Mouse (Mus musculus) 416B (cell line): ENCODE results near the gene Mvd.

Experiments used
- DNase-seq: peaks from one replicate; pipeline ENCODE4 v3.0.0; 2011; ENCODE audit warnings: low read depth

Mvd gene

GRCm38 (mm10) chr8:122457171-122457570 lies 13.9 kb upstream of the Mvd start:
- DNase-seq: no peak

- DNase-seq: peak; percentile 49
Measured at GRCm38 (mm10) chr8:122454409-122454808, 11.2 kb upstream of the Mvd start.

- DNase-seq: no peak
Measured at GRCm38 (mm10) chr8:122452154-122452553, 8.9 kb upstream of the Mvd start.

GRCm38 (mm10) chr8:122451161-122451703 lies 8.0 kb upstream of the Mvd start:
- DNase-seq: no peak

- peak; percentile 62 for DNase-seq
Measured at GRCm38 (mm10) chr8:122445203-122445602, 2.0 kb upstream of the Mvd start.

- peak; percentile 90 for DNase-seq
Measured at GRCm38 (mm10) chr8:122444058-122444748, 981 bp upstream of the Mvd start.

GRCm38 (mm10) chr8:122442781-122443180 lies 441 bp downstream of the Mvd start:
- DNase-seq: no peak

GRCm38 (mm10) chr8:122442356-122442755 lies 866 bp downstream of the Mvd start:
- DNase-seq: no peak

- DNase-seq: no peak
Measured at GRCm38 (mm10) chr8:122441326-122441725, 1.9 kb downstream of the Mvd start.

- DNase-seq: no peak
Measured at GRCm38 (mm10) chr8:122439336-122439735, 3.9 kb downstream of the Mvd start.

GRCm38 (mm10) chr8:122437708-122438331 lies 5.4 kb downstream of the Mvd start:
- DNase-seq: peak; percentile 38

- no peak for DNase-seq
Measured at GRCm38 (mm10) chr8:122436586-122437125, 6.6 kb downstream of the Mvd start.

GRCm38 (mm10) chr8:122436146-122436545 lies 7.1 kb downstream of the Mvd start:
- DNase-seq: no peak

- peak; percentile 26 for DNase-seq
Measured at GRCm38 (mm10) chr8:122435375-122435774, 7.8 kb downstream of the Mvd start.

- peak; percentile 51 for DNase-seq
Measured at GRCm38 (mm10) chr8:122433269-122433905, 9.8 kb downstream of the Mvd start.

- peak; percentile 82 for DNase-seq
Measured at GRCm38 (mm10) chr8:122432443-122433268, 10.6 kb downstream of the Mvd start, which contains the start of gene Cyba. Cyba (minus strand) TSS chr8:122432930.

GRCm38 (mm10) chr8:122431694-122432442 lies 11.4 kb downstream of the Mvd start:
- no peak for DNase-seq

GRCm38 (mm10) chr8:122430646-122431045 lies 12.6 kb downstream of the Mvd start:
- DNase-seq: no peak

GRCm38 (mm10) chr8:122430058-122430636 lies 13.1 kb downstream of the Mvd start:
- DNase-seq: peak; percentile 64

GRCm38 (mm10) chr8:122428163-122428562 lies 15.1 kb downstream of the Mvd start:
- DNase-seq: no peak

GRCm38 (mm10) chr8:122427607-122428006 lies 15.6 kb downstream of the Mvd start:
- DNase-seq: no peak
